Mouse (Mus musculus) midbrain, embryonic 16.5 days (tissue): ENCODE data around the gene BC030870. TPM values are rescaled to one million over a fixed set of nuclear protein-coding genes. Genes with fewer than 3 reads are reported as not detected.
"Not testable (repeated sequence)": the region's sequence is repeated elsewhere in the genome, so short reads cannot be mapped to it uniquely, and the experiment has no call there.

Experiments used
- ATAC-seq: fragments of 200-750 bp; cut with Nextera tagmentation; 2 replicates; pipeline ENCODE4 v1.8.0; 2017; ENCODE audit warnings: moderate TSS enrichment
- H3K27ac ChIP-seq: fragments of 300-500 bp; sonication (generic); 2 replicates; pipeline ENCODE4 v1.5.1; 2014; ENCODE audit warnings: mild to moderate bottlenecking, low read length, mixed read lengths
- H3K27me3 ChIP-seq: fragments of 300-500 bp; sonication (generic); 2 replicates; pipeline ENCODE4 v1.6.1; 2014; ENCODE audit warnings: low read depth, low read length, mixed read lengths; ENCODE audit not compliant: control insufficient read depth, insufficient read depth
- H3K36me3 ChIP-seq: fragments of 300-500 bp; sonication (generic); 2 replicates; pipeline ENCODE4 v1.6.1; 2014; ENCODE audit warnings: mild to moderate bottlenecking, low read length, moderate library complexity, mixed read lengths; ENCODE audit not compliant: control insufficient read depth, insufficient read depth
- H3K4me1 ChIP-seq: fragments of 300-500 bp; sonication (generic); 2 replicates; pipeline ENCODE4 v1.6.1; 2014; ENCODE audit warnings: mild to moderate bottlenecking, low read length, mixed read lengths; ENCODE audit not compliant: control insufficient read depth, insufficient read depth
- H3K4me2 ChIP-seq: fragments of 300-500 bp; sonication (generic); 2 replicates; pipeline ENCODE4 v1.6.1; 2014; ENCODE audit warnings: mild to moderate bottlenecking, low read length, mixed read lengths
- H3K4me3 ChIP-seq: fragments of 300-500 bp; sonication (generic); 2 replicates; pipeline ENCODE4 v1.5.1; 2014; ENCODE audit warnings: low read depth, mild to moderate bottlenecking, low read length, moderate library complexity, mixed read lengths
- H3K9ac ChIP-seq: fragments of 300-500 bp; sonication (generic); 2 replicates; pipeline ENCODE4 v1.6.1; 2014; ENCODE audit warnings: low read depth, low read length, mixed read lengths
- H3K9me3 ChIP-seq: fragments of 300-500 bp; sonication (generic); replicated peaks from 2 replicates; pipeline ENCODE4 v1.6.1; 2014; ENCODE audit warnings: mild to moderate bottlenecking, low read length, mixed read lengths; ENCODE audit not compliant: control insufficient read depth, poor library complexity, severe bottlenecking
- WGBS: fragments of 180-500 bp; shearing (Covaris S2); extraction: QIAGEN DNeasy Blood & Tissue Kit; methylation state at CpG from one replicate; pipeline ENCODE4 v1.1.7; 2014; 5-methylcytosine and 5-hydroxymethylcytosine counted together
- polyA plus RNA-seq: library from polyadenylated mRNA; unstranded; fragments of >200 nt; fragmentation: Nextera tagmentation; extraction: Ambion mirVana; gene quantifications from 2 replicates; pipeline ENCODE4 v1.2.1, GENCODE M21; 2015

Gene BC030870
- not detected in 2 replicates for polyA plus RNA-seq

DNA sequence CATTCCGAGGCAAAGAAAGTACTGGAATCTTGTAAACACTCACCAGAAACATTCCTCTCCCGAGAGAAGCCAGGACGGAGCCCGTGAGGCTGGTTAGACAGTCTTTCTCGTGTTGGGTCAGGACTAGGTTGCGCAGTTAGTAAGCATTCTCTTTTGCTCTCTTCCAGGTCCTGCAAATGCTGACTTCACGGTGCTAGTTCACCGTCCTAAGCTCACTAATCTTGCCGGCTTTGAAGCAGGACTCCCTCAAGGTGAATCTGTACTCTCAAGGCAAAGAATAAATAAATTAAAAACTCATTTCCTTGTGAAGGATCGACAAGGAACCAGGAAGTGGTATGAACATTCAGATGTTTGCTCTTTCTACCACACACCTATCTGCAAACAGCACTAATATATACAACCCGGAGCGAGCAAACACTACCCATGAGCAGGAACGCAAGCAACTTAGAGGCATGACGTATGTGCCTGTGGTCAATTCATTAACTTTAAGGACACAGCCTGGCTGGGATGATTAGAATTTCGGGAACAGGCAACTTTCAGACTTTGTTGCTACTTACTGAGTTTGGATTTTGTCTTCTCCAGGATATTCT lies at the start of gene BC030870:
Gene BC030870, minus strand, starts transcription at position 365 of the 590 bp plus-strand sequence.
- H3K4me1 ChIP-seq, result no peaks in the 10 kb centered on the region
- H3K27me3 ChIP-seq, result no peaks in the 10 kb centered on the region
- no peak within 1 kb of the TSS for H3K4me3 ChIP-seq
- no peak for ATAC-seq
- no peaks in the 10 kb centered on the region for H3K9me3 ChIP-seq
- H3K9ac ChIP-seq, result no peak within 1 kb of the TSS
- H3K36me3 ChIP-seq, result no peaks in the 10 kb centered on the region
- no peak within 1 kb of the TSS for H3K27ac ChIP-seq
- WGBS, result 86% methylated on average over 15 of the region's 15 CpGs
- no peak within 1 kb of the TSS for H3K4me2 ChIP-seq

DNA sequence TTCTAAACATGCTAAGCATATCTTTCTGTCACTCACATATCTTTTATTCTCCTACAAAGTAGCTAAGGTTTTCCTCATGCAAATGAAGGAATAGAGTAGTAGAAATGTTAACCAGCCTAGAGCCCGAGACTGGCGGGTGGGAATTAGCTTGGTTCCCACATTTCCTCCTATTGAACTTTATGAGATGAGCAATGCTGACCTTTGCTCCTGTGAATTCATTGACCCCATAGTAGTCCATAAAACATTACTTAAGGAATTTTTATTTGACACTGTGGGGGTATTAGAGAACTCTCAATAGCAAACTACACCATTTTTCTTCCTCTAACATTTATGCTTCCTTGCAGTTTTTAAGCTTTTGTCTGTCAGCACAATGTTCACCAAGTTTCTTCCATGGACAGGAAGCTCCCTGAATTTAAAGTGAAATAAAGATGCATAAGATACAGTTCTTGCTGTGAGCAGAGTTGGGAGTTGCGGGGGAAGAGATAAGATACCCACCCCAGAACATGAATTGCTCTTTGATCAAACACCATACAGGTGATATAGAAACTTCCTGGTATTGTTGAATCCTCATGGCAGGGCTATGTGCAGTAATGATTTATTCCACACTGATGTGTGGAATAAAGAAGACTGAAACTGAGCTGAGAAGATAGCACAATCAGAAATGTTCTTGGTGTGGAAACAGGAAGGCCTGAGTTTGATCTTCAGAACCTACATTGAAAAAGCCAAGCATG lies 45.5 kb upstream of the BC030870 start:
- no peaks in the 10 kb centered on the region for H3K4me1 ChIP-seq
- H3K4me2 ChIP-seq, result no peak overlapping the region
- H3K36me3 ChIP-seq, result no peaks in the 10 kb centered on the region
- H3K9me3 ChIP-seq, result no peaks in the 10 kb centered on the region
- H3K4me3 ChIP-seq, result no peak overlapping the region
- no peak for ATAC-seq
- 76% methylated on average over 3 of the region's 3 CpGs for WGBS
- H3K9ac ChIP-seq, result no peak overlapping the region
- no peak overlapping the region for H3K27ac ChIP-seq
- H3K27me3 ChIP-seq, result no peaks in the 10 kb centered on the region

DNA sequence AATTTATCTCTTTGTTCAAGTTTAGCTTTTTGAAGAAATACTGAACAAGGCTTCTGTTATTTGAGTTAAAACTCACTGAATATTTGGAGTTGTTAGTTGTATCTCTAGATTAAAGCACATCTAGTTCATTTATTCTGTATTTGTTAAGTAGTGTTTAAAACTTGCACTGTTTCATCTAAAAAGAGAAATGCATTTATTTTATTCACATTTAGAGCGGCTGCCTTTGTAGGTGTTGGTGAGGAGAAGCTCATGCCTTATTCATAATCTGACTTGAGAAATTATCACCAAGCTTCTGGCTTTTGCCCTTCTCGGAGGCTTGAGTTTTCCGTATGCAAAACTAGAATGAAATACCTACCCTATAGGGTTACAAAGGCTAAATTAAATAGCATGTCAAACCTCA lies 39.8 kb upstream of the BC030870 start:
- H3K27ac ChIP-seq, result no peak overlapping the region
- no peak for ATAC-seq

DNA sequence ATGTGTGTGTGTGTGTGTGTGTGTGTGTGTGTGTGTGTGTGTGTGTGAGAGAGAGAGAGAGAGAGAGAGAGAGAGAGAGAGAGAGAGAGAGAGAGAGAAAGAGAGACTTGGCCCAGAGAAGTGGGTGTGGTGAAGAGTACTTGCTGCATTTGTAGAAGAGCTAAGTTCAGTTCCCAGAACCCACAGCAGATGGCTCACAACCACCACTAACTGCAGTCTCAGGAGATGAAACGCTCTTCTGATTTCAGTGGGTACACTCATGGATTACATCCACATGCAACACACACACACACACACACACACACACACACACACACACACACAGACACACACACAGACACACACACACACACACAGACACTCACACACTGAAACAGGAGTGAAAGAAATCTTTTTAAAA lies 31.3 kb upstream of the BC030870 start:
- not testable (repeated sequence) for H3K27me3 ChIP-seq, ATAC-seq, H3K4me2 ChIP-seq, H3K9ac ChIP-seq, H3K4me3 ChIP-seq, H3K36me3 ChIP-seq, H3K27ac ChIP-seq, H3K9me3 ChIP-seq, H3K4me1 ChIP-seq
- WGBS, result 54% methylated on average over 1 of the region's 1 CpGs

More for the DNA sequence above, 39.8 kb upstream of the BC030870 start:
- Histone ChIP-seq H3K27me3 (no peaks in the 10 kb centered on the region), H3K4me2 (no peak overlapping the region), H3K9me3 (no peaks in the 10 kb centered on the region), H3K36me3 (no peaks in the 10 kb centered on the region), H3K9ac (no peak overlapping the region), H3K4me3 (no peak overlapping the region), H3K4me1 (no peaks in the 10 kb centered on the region)
- 80% methylated on average over 3 of the region's 3 CpGs for WGBS

DNA sequence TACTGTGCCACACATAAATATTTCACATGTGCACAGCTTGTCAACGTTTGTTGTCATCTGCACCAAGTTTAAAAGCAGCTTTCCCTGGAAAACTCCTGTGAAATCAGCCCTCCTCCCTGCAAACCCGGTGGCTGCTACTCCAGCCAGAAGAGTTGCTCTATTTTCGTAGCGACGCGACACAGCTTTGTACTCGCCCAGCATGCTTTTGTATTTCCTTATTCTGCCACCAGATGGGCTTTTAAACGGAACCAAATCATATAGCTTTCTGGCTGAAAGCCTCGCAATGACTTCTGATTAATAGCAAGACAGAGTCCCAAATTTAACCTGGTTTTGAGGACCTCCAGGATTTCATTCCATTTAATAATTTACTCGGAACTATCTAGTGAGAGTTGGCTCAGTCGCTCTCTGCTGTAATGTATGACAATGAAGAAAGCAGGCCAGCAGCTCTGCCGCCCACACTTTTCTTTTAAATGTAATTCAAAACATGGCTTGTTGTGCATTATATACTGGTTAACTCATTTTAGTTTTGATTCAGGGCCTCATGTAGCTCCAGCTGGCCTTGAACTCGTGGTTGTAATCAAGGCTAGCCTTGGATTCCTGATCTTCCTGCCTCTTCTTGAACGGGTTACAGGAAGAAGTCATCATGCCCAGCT lies 29.9 kb upstream of the BC030870 start:
- no peaks in the 10 kb centered on the region for H3K9me3 ChIP-seq
- H3K4me3 ChIP-seq, result no peak overlapping the region
- no peak overlapping the region for H3K4me2 ChIP-seq

DNA sequence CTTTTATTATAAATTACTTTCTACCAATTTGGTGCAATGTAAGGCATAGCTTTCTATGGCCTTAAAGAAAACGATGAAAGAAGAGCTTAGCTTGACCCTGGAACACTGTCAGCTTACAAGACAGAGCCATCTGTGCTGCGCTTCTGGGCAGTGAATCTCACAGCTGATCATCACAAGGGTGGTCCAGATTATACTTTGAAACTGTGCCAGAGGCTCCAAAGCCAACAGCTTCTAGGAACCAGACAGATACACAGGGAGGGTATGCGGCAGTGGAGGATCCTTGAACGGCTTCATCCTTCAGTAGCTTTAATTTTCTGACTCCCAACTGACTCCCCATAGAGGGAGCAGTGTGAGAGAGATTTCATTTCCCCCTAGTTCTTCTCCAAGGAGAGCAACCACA lies 28.5 kb upstream of the BC030870 start:
- 0 out of 2 replicates have a peak, but pooled peaks have one; percentile 42 for ATAC-seq
- no peaks in the 10 kb centered on the region for H3K27me3 ChIP-seq
- 79% methylated on average over 4 of the region's 4 CpGs for WGBS

More for the DNA sequence above, 29.9 kb upstream of the BC030870 start:
- Histone ChIP-seq H3K36me3 (no peaks in the 10 kb centered on the region), H3K27me3 (no peaks in the 10 kb centered on the region), H3K9ac (no peak overlapping the region), H3K27ac (no peak overlapping the region), H3K4me1 (no peaks in the 10 kb centered on the region)
- no peak; the same call in 1 of the 2 replicates for ATAC-seq
- 54% methylated on average over 14 of the region's 14 CpGs for WGBS

DNA sequence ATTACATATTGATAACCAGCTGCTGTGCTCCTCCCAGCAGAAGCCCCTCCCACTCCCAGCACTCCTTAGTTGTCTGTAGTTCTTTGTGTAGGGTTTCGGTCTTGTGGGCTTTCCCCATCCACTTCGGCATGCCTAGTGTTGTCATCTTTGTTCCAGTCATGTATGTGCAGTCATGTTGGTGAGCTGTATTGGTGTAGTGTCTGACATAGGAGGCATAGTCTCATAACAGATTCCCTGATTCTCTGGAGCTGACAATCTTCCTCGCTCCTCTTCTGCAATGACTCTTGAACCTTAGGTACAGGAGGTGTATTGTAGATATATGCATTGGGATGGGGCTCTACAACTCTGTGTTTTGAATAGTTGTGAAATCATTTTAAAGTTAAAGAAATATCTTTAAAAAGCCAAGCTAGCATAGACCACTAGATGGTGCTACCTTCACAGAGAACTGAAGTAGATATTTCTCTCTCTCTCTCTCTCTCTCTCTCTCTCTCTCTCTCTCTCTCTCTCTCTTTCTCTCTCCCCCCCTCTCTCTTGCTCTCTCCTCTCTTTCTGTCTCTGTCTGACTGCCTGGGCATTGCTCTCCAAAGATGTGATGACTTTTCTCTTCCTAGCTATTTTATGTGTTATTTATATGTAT lies 9.6 kb upstream of the BC030870 start:
- Histone ChIP-seq H3K4me2 (no peak overlapping the region), H3K9ac (no peak overlapping the region), H3K4me1 (no peaks in the 10 kb centered on the region), H3K27ac (no peak overlapping the region), H3K4me3 (no peak overlapping the region), H3K9me3 (no peaks in the 10 kb centered on the region), H3K36me3 (no peaks in the 10 kb centered on the region), H3K27me3 (no peaks in the 10 kb centered on the region)
- ATAC-seq, result peak; percentile 66; the same call in 1 of the 2 replicates
- WGBS, result 62% methylated on average over 3 of the region's 3 CpGs

More for the DNA sequence above, 28.5 kb upstream of the BC030870 start:
- no peaks in the 10 kb centered on the region for H3K9me3 ChIP-seq
- no peak overlapping the region for H3K4me3 ChIP-seq
- no peaks in the 10 kb centered on the region for H3K4me1 ChIP-seq
- H3K27ac ChIP-seq, result no peak overlapping the region
- no peak overlapping the region for H3K9ac ChIP-seq
- H3K36me3 ChIP-seq, result no peaks in the 10 kb centered on the region
- no peak overlapping the region for H3K4me2 ChIP-seq

DNA sequence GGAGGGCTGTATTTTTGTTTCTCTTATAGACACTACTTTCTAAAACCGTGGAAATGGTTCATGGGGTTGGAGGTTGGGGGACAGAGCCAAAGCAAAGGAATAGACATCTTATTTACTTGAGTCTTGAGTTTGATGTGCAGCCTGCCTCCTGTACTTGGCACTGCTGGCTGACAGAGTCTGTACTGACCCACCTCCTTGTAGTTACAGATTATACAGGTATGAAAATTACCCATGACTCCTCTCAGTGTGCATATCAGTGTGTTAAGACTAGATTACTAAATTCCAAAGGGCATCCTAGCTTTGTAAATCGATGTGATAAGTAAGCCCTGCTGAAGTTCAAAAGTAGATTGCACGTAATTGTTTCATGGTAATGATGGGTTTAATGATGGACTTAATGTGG lies 2.9 kb downstream of the BC030870 start:
- Histone ChIP-seq H3K4me3 (no peak overlapping the region), H3K4me2 (no peak overlapping the region), H3K27me3 (no peaks in the 10 kb centered on the region), H3K36me3 (no peaks in the 10 kb centered on the region), H3K4me1 (no peaks in the 10 kb centered on the region), H3K27ac (no peak overlapping the region), H3K9me3 (no peaks in the 10 kb centered on the region), H3K9ac (no peak overlapping the region)
- ATAC-seq, result no peak
- WGBS, result 68% methylated on average over 3 of the region's 3 CpGs
